Mouse (Mus musculus) CH12.LX (cell line): Measurements from ENCODE around the gene Htra2.

Source experiments
- CHD1 ChIP-seq: IDR thresholded peaks from 2 replicates; pipeline ENCODE4 v1.6.1; 2012; ENCODE audit warnings: low read depth, low read length, improper control_type of control experiment, inconsistent platforms
- CTCF ChIP-seq, 2 experiments: IDR thresholded peaks in 1 of 2; conservative IDR thresholded peaks in 1 of 2; 2 replicates each; pipeline ENCODE4 v1.5.1; 2011 to 2012; ENCODE audit warnings: low read depth in 2 of 2, low read length in 2 of 2, improper control_type of control experiment in 1 of 2, inconsistent platforms in 1 of 2, mild to moderate bottlenecking in 1 of 2, moderate library complexity in 1 of 2
- ETS1 ChIP-seq: conservative IDR thresholded peaks from 2 replicates; pipeline ENCODE4 v1.6.1; 2012; ENCODE audit warnings: low read depth, mild to moderate bottlenecking, inconsistent platforms, low read length, improper control_type of control experiment, moderate library complexity
- JUND ChIP-seq: conservative IDR thresholded peaks from 2 replicates; pipeline ENCODE4 v1.6.1; 2011; ENCODE audit warnings: low read depth, low read length, improper control_type of control experiment
- NRF1 ChIP-seq: IDR thresholded peaks from 2 replicates; pipeline ENCODE4 v1.6.1; 2014; ENCODE audit warnings: low read depth, mild to moderate bottlenecking, inconsistent platforms, low read length, improper control_type of control experiment, moderate library complexity
- POLR2A ChIP-seq: IDR thresholded peaks from 2 replicates; pipeline ENCODE4 v1.6.1; 2011; ENCODE audit warnings: low read depth, mild to moderate bottlenecking, improper control_type of control experiment, low read length
- RAD21 ChIP-seq: IDR thresholded peaks from 2 replicates; pipeline ENCODE4 v1.6.1; 2011; ENCODE audit warnings: low read depth, mild to moderate bottlenecking, low read length, improper control_type of control experiment, moderate library complexity
- SIN3A ChIP-seq: IDR thresholded peaks from 2 replicates; pipeline ENCODE4 v1.6.1; 2012; ENCODE audit warnings: low read length, improper control_type of control experiment, inconsistent platforms
- SMC3 ChIP-seq: IDR thresholded peaks from 2 replicates; pipeline ENCODE4 v1.6.1; 2011; ENCODE audit warnings: low read depth, low read length, improper control_type of control experiment
- TBP ChIP-seq: conservative IDR thresholded peaks from 2 replicates; pipeline ENCODE4 v1.6.1; 2011; ENCODE audit warnings: low read depth, low read length, improper control_type of control experiment

GRCm38 (mm10) chr6:83103130-83103650, 48.1 kb upstream of the Htra2 start:
- no peak for TF ChIP-seq JUND
- TF ChIP-seq TBP, result no peak
- no peak for TF ChIP-seq POLR2A
- TF ChIP-seq CHD1, result no peak
- no peak for TF ChIP-seq SIN3A
- TF ChIP-seq NRF1, result no peak
- no peak for TF ChIP-seq RAD21
- TF ChIP-seq CTCF (conservative IDR thresholded peaks at IDR 0.05 in 1 of 2, IDR thresholded peaks at IDR 0.05 in 1 of 2; ENCODE audit: low read depth in 2 of 2, low read length in 2 of 2), result no peak
- no peak for TF ChIP-seq ETS1
- no peak for TF ChIP-seq SMC3
